Mouse (Mus musculus) urinary bladder, postnatal 25 days (tissue): Measurements from ENCODE around the gene Cdh8.
"Not testable (repeated sequence)": the region's sequence is repeated elsewhere in the genome, so short reads cannot be mapped to it uniquely, and the experiment has no call there.

Experiments
- DNase-seq: peaks from one replicate; pipeline ENCODE4 v3.0.0; 2022; ENCODE audit warnings: low spot score

Cdh8 gene

GRCm38 (mm10) chr8:99280375-99280774 is 135.9 kb downstream of the Cdh8 start:
- DNase-seq: no peak

- DNase-seq: no peak
These were observed 149.1 kb downstream of the Cdh8 start for GRCm38 (mm10) chr8:99267133-99267532.

- no peak for DNase-seq
These were observed 181.9 kb downstream of the Cdh8 start for GRCm38 (mm10) chr8:99234372-99234771.

- no peak for DNase-seq
These were observed 192.6 kb downstream of the Cdh8 start for GRCm38 (mm10) chr8:99223697-99224096.

GRCm38 (mm10) chr8:99205194-99205593 is 211.1 kb downstream of the Cdh8 start:
- DNase-seq: no peak

- DNase-seq: no peak
These were observed 225.6 kb downstream of the Cdh8 start for GRCm38 (mm10) chr8:99190643-99191042.

- DNase-seq: no peak
These were observed 229.4 kb downstream of the Cdh8 start for GRCm38 (mm10) chr8:99186879-99187278.

- DNase-seq: no peak
These were observed 232.1 kb downstream of the Cdh8 start for GRCm38 (mm10) chr8:99184186-99184585.

GRCm38 (mm10) chr8:99166966-99167365 is 249.3 kb downstream of the Cdh8 start:
- DNase-seq: no peak

GRCm38 (mm10) chr8:99161633-99162032 is 254.6 kb downstream of the Cdh8 start:
- no peak for DNase-seq

- no peak for DNase-seq
These were observed 270.8 kb downstream of the Cdh8 start for GRCm38 (mm10) chr8:99145436-99145835.

GRCm38 (mm10) chr8:99144761-99145160 is 271.5 kb downstream of the Cdh8 start:
- not testable (repeated sequence) for DNase-seq

GRCm38 (mm10) chr8:99098453-99098852 is 317.8 kb downstream of the Cdh8 start:
- no peak for DNase-seq

- DNase-seq: no peak
These were observed 364.9 kb downstream of the Cdh8 start for GRCm38 (mm10) chr8:99051344-99051743.

- no peak for DNase-seq
These were observed 367.5 kb downstream of the Cdh8 start for GRCm38 (mm10) chr8:99048664-99049363.

- DNase-seq: no peak
These were observed 375.8 kb downstream of the Cdh8 start for GRCm38 (mm10) chr8:99040423-99040822.

- DNase-seq: no peak
These were observed 385.2 kb downstream of the Cdh8 start for GRCm38 (mm10) chr8:99031060-99031459.
